9 mouse cellular contexts compared by ENCODE assay signal in the genomic region with DNA sequence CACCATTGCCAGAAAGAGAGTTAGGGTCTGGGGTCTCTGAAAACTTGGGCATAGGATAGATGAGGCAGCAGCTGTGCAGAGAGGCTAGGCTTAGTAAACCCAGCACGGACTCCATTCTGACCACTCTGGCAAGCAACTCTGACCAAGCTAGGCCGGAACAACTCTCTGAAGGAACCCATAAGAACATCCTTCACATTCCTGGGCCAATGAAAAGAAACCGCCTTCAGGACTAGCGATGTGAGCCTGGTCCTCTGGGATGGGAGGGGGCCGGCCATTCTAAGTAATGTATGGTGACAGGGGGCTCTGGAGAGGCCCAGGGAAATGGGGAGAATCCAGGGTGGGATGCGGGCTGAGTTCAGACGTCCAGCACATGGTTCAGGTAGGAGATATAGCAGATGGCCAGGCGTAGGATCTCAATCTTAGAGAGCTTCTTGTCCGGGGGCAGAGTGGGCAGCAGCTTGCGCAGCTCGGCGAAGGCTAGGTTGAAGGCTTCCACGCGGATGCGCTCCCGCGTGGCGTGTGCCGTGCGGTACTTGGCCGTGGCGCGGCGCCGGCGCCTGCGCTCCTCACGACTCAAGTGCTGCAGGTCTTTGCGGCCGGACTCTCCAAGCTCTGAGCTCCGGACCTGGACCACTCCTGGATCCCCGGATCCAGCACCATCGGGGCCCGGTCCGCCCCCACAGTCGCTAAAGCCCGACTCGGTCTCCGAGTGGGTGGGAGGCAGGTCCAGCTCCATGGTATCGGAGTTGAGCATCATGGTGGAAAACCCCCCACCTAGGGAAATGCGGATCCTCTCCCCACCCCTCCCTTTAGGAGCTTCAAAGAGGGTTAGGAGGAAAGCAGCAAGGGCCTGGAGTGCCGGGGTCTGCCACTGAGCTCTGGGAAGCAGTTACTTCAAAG. TPM values are rescaled to one million over a fixed set of nuclear protein-coding genes. Genes with fewer than 3 reads are reported as not detected.
A peak's percentile ranks its signal among the peaks of the same experiment; 100 is the strongest.
DNase-seq lines count a peak whose midpoint lies in the region; ATAC-seq and TF ChIP-seq lines count a peak whose summit lies in the region.
"Had no signal": no experiment of that assay in that cellular context is flagged by ENCODE, and none has a peak within 500 bp of the region (broad histone marks: within the 10 kb centered on the region; RNA-seq: fewer than 3 reads in every experiment).

No protein-coding gene starts in this region.

- no peaks in the 10 kb centered on the region for H3K36me3 ChIP-seq in lung, embryonic 15.5 days
- no peaks in the 10 kb centered on the region for H3K36me3 ChIP-seq in hindbrain, embryonic 15.5 days
- H3K36me3 ChIP-seq in neural tube, embryonic 12.5 days = no peaks in the 10 kb centered on the region; the same call in 1 of the 2 replicates

- H3K27ac ChIP-seq in lung, embryonic 15.5 days = no peak overlapping the region
- no peak overlapping the region for H3K27ac ChIP-seq in cortical plate, adult 2 months (ENCODE audit: insufficient read depth, low read length)
- 0 out of 2 replicates have a peak overlapping the region, but pooled peaks have one; percentile 6 for H3K27ac ChIP-seq in hindbrain, embryonic 15.5 days (replicated peaks)
- H3K27ac ChIP-seq in neural tube, embryonic 12.5 days = no peak overlapping the region

- peaks cover 59% of the 10 kb centered on the region for H3K27me3 ChIP-seq in lung, embryonic 15.5 days
- no peaks in the 10 kb centered on the region for H3K27me3 ChIP-seq in hindbrain, embryonic 15.5 days
- peaks cover 7% of the 10 kb centered on the region for H3K27me3 ChIP-seq in neural tube, embryonic 12.5 days (replicated peaks)

- H3K4me2 ChIP-seq in lung, embryonic 15.5 days = peak overlapping the region; percentile 73
- H3K4me2 ChIP-seq in hindbrain, embryonic 15.5 days = peak overlapping the region; percentile 84
- H3K4me2 ChIP-seq in neural tube, embryonic 12.5 days (replicated peaks) = peak overlapping the region; percentile 84

- no peak for DNase-seq in lung, postnatal 36 days
- DNase-seq in urinary bladder, adult 2 months (ENCODE audit: low spot score) = no peak
- no peak for DNase-seq in thymus, postnatal 10 days (ENCODE audit: low spot score in 2 of 2)
- no peak for DNase-seq in ovary, postnatal 14 days (ENCODE audit: low spot score)

- H3K9me3 ChIP-seq in lung, embryonic 15.5 days = no peaks in the 10 kb centered on the region
- no peaks in the 10 kb centered on the region for H3K9me3 ChIP-seq in hindbrain, embryonic 15.5 days
- no peaks in the 10 kb centered on the region for H3K9me3 ChIP-seq in neural tube, embryonic 12.5 days

- peaks cover 14% of the 10 kb centered on the region for H3K4me1 ChIP-seq in lung, embryonic 15.5 days
- H3K4me1 ChIP-seq in cortical plate, adult 2 months (ENCODE audit: control insufficient read depth, insufficient read depth, low read length) = 0 out of 2 replicates have a peak, but pooled peaks cover 3% of the 10 kb centered on the region
- peaks cover 29% of the 10 kb centered on the region for H3K4me1 ChIP-seq in hindbrain, embryonic 15.5 days (replicated peaks)
- peaks cover 58% of the 10 kb centered on the region for H3K4me1 ChIP-seq in neural tube, embryonic 12.5 days

- H3K4me3 ChIP-seq in lung, embryonic 15.5 days = peak overlapping the region; percentile 34
- 0 out of 2 replicates have a peak overlapping the region, but pooled peaks have one; percentile 1 for H3K4me3 ChIP-seq in cortical plate, adult 2 months (ENCODE audit: insufficient read depth, low read length)
- H3K4me3 ChIP-seq in hindbrain, embryonic 15.5 days = peak overlapping the region; percentile 46
- H3K4me3 ChIP-seq in neural tube, embryonic 12.5 days = peak overlapping the region; percentile 46
- H3K4me3 ChIP-seq: myocyte had no signal

- peak overlapping the region; percentile 5; the same call in 1 of the 2 replicates for H3K9ac ChIP-seq in lung, embryonic 15.5 days
- peak overlapping the region; percentile 58 for H3K9ac ChIP-seq in hindbrain, embryonic 15.5 days
- H3K9ac ChIP-seq in neural tube, embryonic 12.5 days = peak overlapping the region; percentile 65

- ATAC-seq in lung, embryonic 15.5 days (ENCODE audit: borderline replicate concordance, extremely low read depth, low FRiP score, low TSS enrichment) = 0 out of 2 replicates have a peak, but pooled peaks have one; percentile 17
- peak; percentile 37; the same call in 1 of the 2 replicates for ATAC-seq in hindbrain, embryonic 15.5 days (ENCODE audit: low FRiP score, low read depth)
- ATAC-seq in neural tube, embryonic 12.5 days (ENCODE audit: low FRiP score, low read depth) = no peak

- no peak for TF ChIP-seq CTCF in cortical plate, adult 2 months (IDR thresholded peaks at IDR 0.05; ENCODE audit: extremely low read depth, insufficient read depth, low read length)

- WGBS in lung, embryonic 15.5 days = 2% methylated on average over 42 of the region's 42 CpGs
- WGBS in hindbrain, embryonic 15.5 days = 4% methylated on average over 42 of the region's 42 CpGs
- WGBS in neural tube, embryonic 12.5 days = 4% methylated on average over 42 of the region's 42 CpGs

- TF ChIP-seq POLR2A in cortical plate, adult 2 months (IDR thresholded peaks at IDR 0.05; ENCODE audit: extremely low read depth, insufficient read depth, low read length) = no peak

RNA-seq across cellular contexts. Expression of a gene that starts 3.6 kb away (rescaled TPM):
- not detected in 2 replicates for polyA plus RNA-seq in lung, embryonic 15.5 days (2015; fragmentation: Nextera tagmentation; extraction: Ambion mirVana)
- polyA plus RNA-seq in cortical plate, adult 2 months (2012; rRNA removed) = 0.52 and 0.57 TPM in 2 replicates
- polyA plus RNA-seq in hindbrain, embryonic 15.5 days (2015; fragmentation: Nextera tagmentation; extraction: Ambion mirVana) = 3.6 and 4.8 TPM in 2 replicates
- polyA plus RNA-seq in neural tube, embryonic 12.5 days (2016; fragmentation: Nextera tagmentation; extraction: Ambion mirVana) = 18.2 and 21.7 TPM in 2 replicates
- not detected in 2 replicates for polyA plus RNA-seq in urinary bladder, adult 2 months (2012; rRNA removed)

RNA-seq across cellular contexts. Expression of a gene that starts 25.5 kb away (rescaled TPM):
- 11.5 and 14.1 TPM in 2 replicates for polyA plus RNA-seq in lung, embryonic 15.5 days (2015; fragmentation: Nextera tagmentation; extraction: Ambion mirVana)
- polyA plus RNA-seq in cortical plate, adult 2 months (2012; rRNA removed) = 7.5 and 8.7 TPM in 2 replicates
- polyA plus RNA-seq in hindbrain, embryonic 15.5 days (2015; fragmentation: Nextera tagmentation; extraction: Ambion mirVana) = 41.1 and 48.9 TPM in 2 replicates
- 66.0 and 69.7 TPM in 2 replicates for polyA plus RNA-seq in neural tube, embryonic 12.5 days (2016; fragmentation: Nextera tagmentation; extraction: Ambion mirVana)
- polyA plus RNA-seq in urinary bladder, adult 2 months (2012; rRNA removed) = 3.7 and 6.4 TPM in 2 replicates

RNA-seq across cellular contexts. Expression of a gene that starts 28.5 kb away (rescaled TPM):
- 229 and 235 TPM in 2 replicates for polyA plus RNA-seq in lung, embryonic 15.5 days (2015; fragmentation: Nextera tagmentation; extraction: Ambion mirVana)
- 104 and 105 TPM in 2 replicates for polyA plus RNA-seq in cortical plate, adult 2 months (2012; rRNA removed)
- polyA plus RNA-seq in hindbrain, embryonic 15.5 days (2015; fragmentation: Nextera tagmentation; extraction: Ambion mirVana) = 183 and 190 TPM in 2 replicates
- polyA plus RNA-seq in neural tube, embryonic 12.5 days (2016; fragmentation: Nextera tagmentation; extraction: Ambion mirVana) = 216 and 227 TPM in 2 replicates
- polyA plus RNA-seq in urinary bladder, adult 2 months (2012; rRNA removed) = 84.9 and 135 TPM in 2 replicates

RNA-seq across cellular contexts. Expression of a gene that starts 28.8 kb away (rescaled TPM):
- 131 and 132 TPM in 2 replicates for polyA plus RNA-seq in lung, embryonic 15.5 days (2015; fragmentation: Nextera tagmentation; extraction: Ambion mirVana)
- polyA plus RNA-seq in cortical plate, adult 2 months (2012; rRNA removed) = 89.5 and 90.6 TPM in 2 replicates
- polyA plus RNA-seq in hindbrain, embryonic 15.5 days (2015; fragmentation: Nextera tagmentation; extraction: Ambion mirVana) = 109 and 114 TPM in 2 replicates
- polyA plus RNA-seq in neural tube, embryonic 12.5 days (2016; fragmentation: Nextera tagmentation; extraction: Ambion mirVana) = 132 and 137 TPM in 2 replicates
- 94.8 and 100.0 TPM in 2 replicates for polyA plus RNA-seq in urinary bladder, adult 2 months (2012; rRNA removed)

Comparison
In these comparisons a context has a peak if more than half of its experiments do, and no peak if none do; other contexts are left out.
1. H3K9ac ChIP-seq: peak in every context shown above with its lines; median percentile 65 in neural tube, embryonic 12.5 days; 58 in hindbrain, embryonic 15.5 days; 5 in lung, embryonic 15.5 days.